Mouse (Mus musculus) layer of hippocampus, postnatal 36 days (tissue): ENCODE data around the gene Etv4. TPM values are rescaled to one million over a fixed set of nuclear protein-coding genes. Genes with fewer than 3 reads are reported as not detected.

Source experiments
- DNase-seq, 2 experiments: peaks; one replicate each; pipeline ENCODE4 v3.0.0; 2022
- total RNA-seq, 2 experiments: library from RNA; stranded (reverse); gene quantifications; 2 replicates each; pipeline ENCODE4 v1.2.3; 2021

Etv4 gene
- 10 to 100 TPM; 15.1 to 16.3 TPM for total RNA-seq

- DNase-seq, result peak; percentile 88 to 90
Measured at GRCm38 (mm10) chr11:101785143-101785851, at the start of gene Etv4. TSS of gene Etv4 (minus strand) at chr11:101785371.

GRCm38 (mm10) chr11:101832001-101832400 lies 46.8 kb upstream of the Etv4 start:
- peak; percentile 14 to 32 for DNase-seq

GRCm38 (mm10) chr11:101830616-101831015 lies 45.4 kb upstream of the Etv4 start:
- no peak for DNase-seq

- no peak for DNase-seq
Measured at GRCm38 (mm10) chr11:101830112-101830511, 44.9 kb upstream of the Etv4 start.

GRCm38 (mm10) chr11:101828718-101829117 lies 43.5 kb upstream of the Etv4 start:
- DNase-seq, result no peak

GRCm38 (mm10) chr11:101823210-101823609 lies 38.0 kb upstream of the Etv4 start:
- DNase-seq, result no peak

GRCm38 (mm10) chr11:101820899-101821298 lies 35.7 kb upstream of the Etv4 start:
- DNase-seq, result no peak

- no peak for DNase-seq
Measured at GRCm38 (mm10) chr11:101819853-101820252, 34.7 kb upstream of the Etv4 start.

- DNase-seq, result no peak
Measured at GRCm38 (mm10) chr11:101815103-101816085, 30.2 kb upstream of the Etv4 start.

- peak; percentile 68 to 76 for DNase-seq
Measured at GRCm38 (mm10) chr11:101814375-101815102, 29.4 kb upstream of the Etv4 start.

- DNase-seq, result peak; percentile 81 to 85
Measured at GRCm38 (mm10) chr11:101813259-101813658, 28.1 kb upstream of the Etv4 start.

GRCm38 (mm10) chr11:101809060-101809828 lies 24.1 kb upstream of the Etv4 start:
- DNase-seq, result no peak

GRCm38 (mm10) chr11:101807266-101807665 lies 22.1 kb upstream of the Etv4 start:
- no peak for DNase-seq

- no peak for DNase-seq
Measured at GRCm38 (mm10) chr11:101806741-101807140, 21.6 kb upstream of the Etv4 start.

- no peak for DNase-seq
Measured at GRCm38 (mm10) chr11:101805113-101805704, 20.0 kb upstream of the Etv4 start.

- DNase-seq, result no peak
Measured at GRCm38 (mm10) chr11:101801386-101801785, 16.2 kb upstream of the Etv4 start.

GRCm38 (mm10) chr11:101798083-101798482 lies 12.9 kb upstream of the Etv4 start:
- DNase-seq, result no peak

GRCm38 (mm10) chr11:101797355-101797754 lies 12.2 kb upstream of the Etv4 start:
- DNase-seq, result no peak

GRCm38 (mm10) chr11:101790811-101791526 lies 5.8 kb upstream of the Etv4 start:
- no peak for DNase-seq

GRCm38 (mm10) chr11:101787432-101787831 lies 2.3 kb upstream of the Etv4 start:
- DNase-seq, result no peak

- no peak for DNase-seq
Measured at GRCm38 (mm10) chr11:101786651-101787050, 1.5 kb upstream of the Etv4 start.
